Mouse (Mus musculus) gonadal fat pad, adult 2 months (tissue): ENCODE measurements around the gene Cd2bp2. TPM values are rescaled to one million over a fixed set of nuclear protein-coding genes. Genes with fewer than 3 reads are reported as not detected.

Experiments
- DNase-seq: peaks from one replicate; pipeline ENCODE4 v3.0.0-alpha.2; 2012; ENCODE audit warnings: low read depth
- polyA plus RNA-seq: library from polyadenylated mRNA; depleted of rRNA; stranded (reverse); fragments of >200 nt; gene quantifications from 2 replicates; pipeline ENCODE4 v1.2.3, GENCODE M21; 2012; rRNA removed

The Cd2bp2 gene
- polyA plus RNA-seq, 1 experiment = 29.3 TPM

- no peak for DNase-seq
Measured at GRCm38 (mm10) chr7:127142666-127143065, 53.2 kb downstream of the Cd2bp2 start.

GRCm38 (mm10) chr7:127142214-127142613 lies 53.6 kb downstream of the Cd2bp2 start:
- DNase-seq = no peak

Other genes starting within 250 kb of the Cd2bp2 start
- gene Asphd1, start 246.5 kb downstream of the Cd2bp2 start, polyA plus RNA-seq = 0.26 and 0.32 TPM in 2 replicates
- gene Sez6l2, start 245.5 kb downstream of the Cd2bp2 start, polyA plus RNA-seq = 2.5 and 2.8 TPM in 2 replicates
- gene Cdipt, start 220.1 kb downstream of the Cd2bp2 start, polyA plus RNA-seq = 240 and 245 TPM in 2 replicates
- gene Cdiptos, start 220.0 kb downstream of the Cd2bp2 start, polyA plus RNA-seq = 5.3 and 8.5 TPM in 2 replicates
- 84.9 and 85.3 TPM in 2 replicates for gene Mvp, start 181.4 kb downstream of the Cd2bp2 start, polyA plus RNA-seq
- 2.4 and 5.3 TPM in 2 replicates for gene Pagr1b, start 179.6 kb downstream of the Cd2bp2 start, polyA plus RNA-seq
- 6.9 and 8.0 TPM in 2 replicates for gene Pagr1a, start 178.7 kb downstream of the Cd2bp2 start, polyA plus RNA-seq
- 19.8 and 21.2 TPM in 2 replicates for gene Gm42742, start 175.0 kb downstream of the Cd2bp2 start, polyA plus RNA-seq
- 7.3 and 8.9 TPM in 2 replicates for gene Prrt2, start 174.8 kb downstream of the Cd2bp2 start, polyA plus RNA-seq
- gene Maz, start 169.0 kb downstream of the Cd2bp2 start, polyA plus RNA-seq = 80.5 and 81.9 TPM in 2 replicates
- 1.3 and 2.1 TPM in 2 replicates for gene Kif22, start 153.6 kb downstream of the Cd2bp2 start, polyA plus RNA-seq
- gene Zg16, start 108.7 kb downstream of the Cd2bp2 start, polyA plus RNA-seq = 0.86 and 1.5 TPM in 2 replicates
- gene AI467606, start 104.7 kb downstream of the Cd2bp2 start, polyA plus RNA-seq = 14.8 and 17.4 TPM in 2 replicates
- 1.7 and 2.1 TPM in 2 replicates for gene Qprt, start 73.8 kb downstream of the Cd2bp2 start, polyA plus RNA-seq
- 1.4 and 1.6 TPM in 2 replicates for gene Spn, start 58.2 kb downstream of the Cd2bp2 start, polyA plus RNA-seq
- gene Tbc1d10b, start 12.4 kb upstream of the Cd2bp2 start, polyA plus RNA-seq = 28.2 and 33.0 TPM in 2 replicates
- 1.3 and 7.6 TPM in 2 replicates for gene Mylpf, start 12.8 kb upstream of the Cd2bp2 start, polyA plus RNA-seq
- gene Zfp553, start 37.0 kb upstream of the Cd2bp2 start, polyA plus RNA-seq = 13.4 and 14.2 TPM in 2 replicates
- gene Sept1, start 37.1 kb upstream of the Cd2bp2 start, polyA plus RNA-seq = 8.3 and 9.3 TPM in 2 replicates
- 89.7 and 105 TPM in 2 replicates for gene Zfp771, start 48.2 kb upstream of the Cd2bp2 start, polyA plus RNA-seq
- 40.9 and 52.0 TPM in 2 replicates for gene Dctpp1, start 64.7 kb upstream of the Cd2bp2 start, polyA plus RNA-seq
- 21.3 and 22.8 TPM in 2 replicates for gene Sephs2, start 78.0 kb upstream of the Cd2bp2 start, polyA plus RNA-seq
- 3.0 and 3.4 TPM in 2 replicates for gene Itgal, start 100.2 kb upstream of the Cd2bp2 start, polyA plus RNA-seq
- gene Zfp768, start 149.5 kb upstream of the Cd2bp2 start, polyA plus RNA-seq = 22.5 and 22.7 TPM in 2 replicates
- 8.7 and 9.4 TPM in 2 replicates for gene Zfp747, start 180.0 kb upstream of the Cd2bp2 start, polyA plus RNA-seq
- 5.8 and 6.4 TPM in 2 replicates for gene 9130019O22Rik, start 191.1 kb upstream of the Cd2bp2 start, polyA plus RNA-seq
- 11.9 and 12.0 TPM in 2 replicates for gene E430018J23Rik, start 197.6 kb upstream of the Cd2bp2 start, polyA plus RNA-seq
- 5.6 and 5.9 TPM in 2 replicates for gene Zfp764, start 210.8 kb upstream of the Cd2bp2 start, polyA plus RNA-seq
- gene Zfp688, start 226.0 kb upstream of the Cd2bp2 start, polyA plus RNA-seq = 18.1 and 22.4 TPM in 2 replicates